Mouse (Mus musculus) gastrocnemius, adult 18-20 months (tissue): ENCODE results near the gene Fam71e1. TPM values are rescaled to one million over a fixed set of nuclear protein-coding genes. Genes with fewer than 3 reads are reported as not detected.
A peak's percentile ranks its signal among the peaks of the same experiment; 100 is the strongest.

ENCODE experiments used
- DNase-seq: peaks from one replicate; pipeline ENCODE4 v3.0.0; 2021; ENCODE audit warnings: low spot score
- long read RNA-seq, 2 experiments: library from polyadenylated mRNA; stranded (forward); transcript quantifications; one replicate each; pipeline ENCODE4 v2.0.0; 2021
- total RNA-seq, 2 experiments: library from RNA; stranded (reverse); gene quantifications; 2 replicates each; pipeline ENCODE4 v1.2.3; 2021

Fam71e1 gene
- total RNA-seq = 1 to 10 TPM; 3.5 to 5.0 TPM
- long read RNA-seq, experiment 1, transcript Fam71e1-204 (2 exons, 366 nt) = major isoform, 6 of 7 reads
- long read RNA-seq, experiment 1, partial matches to known transcripts = 0 of 7 reads
- long read RNA-seq, experiment 1, other reads (novel, unspliced or antisense) = 1 of 7 reads
- long read RNA-seq, experiment 2 = 0 reads

GRCm38 (mm10) chr7:44495992-44496770 is at the start of gene Fam71e1, which contains the start of gene Emc10:
Fam71e1 (plus strand) TSS chr7:44496581.
Emc10 (minus strand) TSS chr7:44496529.
- DNase-seq = peak; percentile 94

GRCm38 (mm10) chr7:44453256-44453655 is 43.1 kb upstream of the Fam71e1 start:
- no peak for DNase-seq

- no peak for DNase-seq
These were observed 40.1 kb upstream of the Fam71e1 start for GRCm38 (mm10) chr7:44456302-44456701.

- DNase-seq = no peak
These were observed 36.3 kb upstream of the Fam71e1 start for GRCm38 (mm10) chr7:44460067-44460466.

GRCm38 (mm10) chr7:44460767-44461502 is 35.4 kb upstream of the Fam71e1 start:
- DNase-seq = no peak

- no peak for DNase-seq
These were observed 34.7 kb upstream of the Fam71e1 start for GRCm38 (mm10) chr7:44461503-44462217.

- no peak for DNase-seq
These were observed 33.9 kb upstream of the Fam71e1 start for GRCm38 (mm10) chr7:44462218-44463055.

GRCm38 (mm10) chr7:44463056-44463425 is 33.3 kb upstream of the Fam71e1 start:
- DNase-seq = no peak

GRCm38 (mm10) chr7:44463556-44464225 is 32.7 kb upstream of the Fam71e1 start:
- no peak for DNase-seq

GRCm38 (mm10) chr7:44464511-44464910 is 31.9 kb upstream of the Fam71e1 start:
- no peak for DNase-seq

GRCm38 (mm10) chr7:44465111-44465510 is 31.3 kb upstream of the Fam71e1 start, which contains the start of gene Aspdh:
Aspdh (plus strand) TSS chr7:44465391.
- no peak for DNase-seq

GRCm38 (mm10) chr7:44466006-44466887 is 30.1 kb upstream of the Fam71e1 start:
- DNase-seq = no peak

GRCm38 (mm10) chr7:44466888-44467311 is 29.5 kb upstream of the Fam71e1 start:
- no peak for DNase-seq

GRCm38 (mm10) chr7:44467811-44468411 is 28.5 kb upstream of the Fam71e1 start, which contains the start of gene Josd2:
Josd2 (plus strand) TSS chr7:44467980.
- peak; percentile 97 for DNase-seq

GRCm38 (mm10) chr7:44468644-44469285 is 27.6 kb upstream of the Fam71e1 start:
- no peak for DNase-seq

GRCm38 (mm10) chr7:44469677-44470675 is 26.4 kb upstream of the Fam71e1 start:
- no peak for DNase-seq
